Mouse (Mus musculus): ENCODE measurements around the gene Ptdss2. TPM values are rescaled to one million over a fixed set of nuclear protein-coding genes. Genes with fewer than 3 reads are reported as not detected.
A peak's percentile ranks its signal among the peaks of the same experiment; 100 is the strongest.

The Ptdss2 gene
- polyA plus RNA-seq (2012; rRNA removed), result 52.1 and 62.4 TPM in 2 replicates

GRCm38 (mm10) chr7:141122245-141122644 is at the start of gene Ptdss2:
Gene Ptdss2, plus strand, starts transcription at chr7:141122382.
- no peak for DNase-seq (ENCODE audit: extremely low spot score in 1 of 2, low spot score in 1 of 2)

GRCm38 (mm10) chr7:141073782-141074181 is 48.4 kb upstream of the Ptdss2 start:
- DNase-seq (ENCODE audit: extremely low spot score in 1 of 2, low spot score in 1 of 2), result peak in 1 of 2 experiments; percentile 45

- DNase-seq (ENCODE audit: extremely low spot score in 1 of 2, low spot score in 1 of 2), result no peak
These were observed 44.3 kb upstream of the Ptdss2 start, which contains the start of gene Pkp3 for GRCm38 (mm10) chr7:141077841-141078240. Gene Pkp3, plus strand, starts transcription at chr7:141078218.

- DNase-seq (ENCODE audit: extremely low spot score in 1 of 2, low spot score in 1 of 2), result no peak
These were observed 43.3 kb upstream of the Ptdss2 start for GRCm38 (mm10) chr7:141078876-141079275.

GRCm38 (mm10) chr7:141079481-141080449 is 42.4 kb upstream of the Ptdss2 start:
- no peak for DNase-seq (ENCODE audit: extremely low spot score in 1 of 2, low spot score in 1 of 2)

- DNase-seq (ENCODE audit: extremely low spot score in 1 of 2, low spot score in 1 of 2), result no peak
These were observed 34.3 kb upstream of the Ptdss2 start for GRCm38 (mm10) chr7:141087894-141088293.

- DNase-seq (ENCODE audit: extremely low spot score in 1 of 2, low spot score in 1 of 2), result no peak
These were observed 33.7 kb upstream of the Ptdss2 start for GRCm38 (mm10) chr7:141088473-141088872.

- no peak for DNase-seq (ENCODE audit: extremely low spot score in 1 of 2, low spot score in 1 of 2)
These were observed 32.0 kb upstream of the Ptdss2 start for GRCm38 (mm10) chr7:141090228-141090627.

- peak in 1 of 2 experiments; percentile 53 for DNase-seq (ENCODE audit: extremely low spot score in 1 of 2, low spot score in 1 of 2)
These were observed 30.0 kb upstream of the Ptdss2 start for GRCm38 (mm10) chr7:141092051-141092735.

GRCm38 (mm10) chr7:141093950-141094349 is 28.2 kb upstream of the Ptdss2 start:
- no peak for DNase-seq (ENCODE audit: extremely low spot score in 1 of 2, low spot score in 1 of 2)

- DNase-seq (ENCODE audit: extremely low spot score in 1 of 2, low spot score in 1 of 2), result no peak
These were observed 27.5 kb upstream of the Ptdss2 start for GRCm38 (mm10) chr7:141094487-141095205.

- no peak for DNase-seq (ENCODE audit: extremely low spot score in 1 of 2, low spot score in 1 of 2)
These were observed 26.2 kb upstream of the Ptdss2 start for GRCm38 (mm10) chr7:141096021-141096420.

GRCm38 (mm10) chr7:141096649-141097056 is 25.5 kb upstream of the Ptdss2 start:
- DNase-seq (ENCODE audit: extremely low spot score in 1 of 2, low spot score in 1 of 2), result no peak

GRCm38 (mm10) chr7:141097177-141097576 is 25.0 kb upstream of the Ptdss2 start:
- no peak for DNase-seq (ENCODE audit: extremely low spot score in 1 of 2, low spot score in 1 of 2)

- peak in 1 of 2 experiments; percentile 37 for DNase-seq (ENCODE audit: extremely low spot score in 1 of 2, low spot score in 1 of 2)
These were observed 22.1 kb upstream of the Ptdss2 start, which contains the start of gene Sigirr for GRCm38 (mm10) chr7:141099911-141100691. Gene Sigirr, minus strand, starts transcription at chr7:141100572.

- DNase-seq (ENCODE audit: extremely low spot score in 1 of 2, low spot score in 1 of 2), result no peak
These were observed 19.0 kb upstream of the Ptdss2 start for GRCm38 (mm10) chr7:141103161-141103560.

GRCm38 (mm10) chr7:141115874-141116273 is 6.3 kb upstream of the Ptdss2 start:
- no peak for DNase-seq (ENCODE audit: extremely low spot score in 1 of 2, low spot score in 1 of 2)

- no peak for DNase-seq (ENCODE audit: extremely low spot score in 1 of 2, low spot score in 1 of 2)
These were observed 4.5 kb upstream of the Ptdss2 start, which contains the start of gene Ano9 for GRCm38 (mm10) chr7:141117636-141118035. Gene Ano9, minus strand, starts transcription at chr7:141117806.

- no peak for DNase-seq (ENCODE audit: extremely low spot score in 1 of 2, low spot score in 1 of 2)
These were observed 2.7 kb upstream of the Ptdss2 start for GRCm38 (mm10) chr7:141119487-141119886.

- DNase-seq (ENCODE audit: extremely low spot score in 1 of 2, low spot score in 1 of 2), result no peak
These were observed 1.6 kb upstream of the Ptdss2 start for GRCm38 (mm10) chr7:141120605-141121004.
